Mouse (Mus musculus) ES-E14 (cell line): ENCODE data around the gene Lamp1.
A peak's percentile ranks its signal among the peaks of the same experiment; 100 is the strongest.

Experiments
- CHD2 ChIP-seq: IDR thresholded peaks from 2 replicates; pipeline ENCODE4 v1.6.1; 2014; ENCODE audit warnings: mild to moderate bottlenecking, low read depth, low read length, inconsistent platforms
- HCFC1 ChIP-seq: IDR thresholded peaks from 2 replicates; pipeline ENCODE4 v1.6.1; 2012; ENCODE audit warnings: low read length, inconsistent platforms, borderline replicate concordance; ENCODE audit not compliant: insufficient read depth
- MAFK ChIP-seq: IDR thresholded peaks from 2 replicates; pipeline ENCODE4 v1.6.1; 2014; ENCODE audit warnings: mild to moderate bottlenecking, low read depth, low read length, inconsistent platforms; ENCODE audit not compliant: insufficient read depth
- ZC3H11A ChIP-seq: IDR thresholded peaks from 2 replicates; pipeline ENCODE4 v1.6.1; 2012; ENCODE audit warnings: low read depth, mild to moderate bottlenecking, inconsistent platforms, low read length, borderline replicate concordance
- ZNF384 ChIP-seq: IDR thresholded peaks from 2 replicates; pipeline ENCODE4 v1.6.1; 2012; ENCODE audit warnings: low read depth, low read length, inconsistent platforms

- TF ChIP-seq ZC3H11A (no peak), HCFC1 (no peak), MAFK (no peak), ZNF384 (peak; percentile 85), CHD2 (no peak)
These were observed 18.4 kb downstream of the Lamp1 start for GRCm38 (mm10) chr8:13177173-13177852.
